Mouse (Mus musculus) limb, embryonic 14.5 days (tissue): ENCODE results near the gene Nr6a1. TPM values are rescaled to one million over a fixed set of nuclear protein-coding genes. Genes with fewer than 3 reads are reported as not detected.

Source experiments
- ATAC-seq: fragments of 200-750 bp; cut with Nextera tagmentation; 2 replicates; pipeline ENCODE4 v1.8.0; 2017; ENCODE audit warnings: low read depth, moderate number of reproducible peaks, moderate TSS enrichment; ENCODE audit not compliant: low FRiP score
- DNase-seq: peaks from one replicate; pipeline ENCODE4 v3.0.0-alpha.2; 2015; ENCODE audit warnings: low spot score
- H3K27ac ChIP-seq: fragments of 300-500 bp; sonication (generic); replicated peaks from 2 replicates; pipeline ENCODE4 v1.5.1; 2014; ENCODE audit warnings: low read depth, mild to moderate bottlenecking, low read length, moderate library complexity, mixed read lengths
- H3K27me3 ChIP-seq: fragments of 300-500 bp; sonication (generic); 2 replicates; pipeline ENCODE4 v1.6.1; 2014; ENCODE audit warnings: low read length, mixed read lengths; ENCODE audit not compliant: control insufficient read depth, insufficient read depth
- H3K36me3 ChIP-seq: fragments of 300-500 bp; sonication (generic); 2 replicates; pipeline ENCODE4 v1.6.1; 2014; ENCODE audit warnings: mild to moderate bottlenecking, low read length, moderate library complexity, mixed read lengths; ENCODE audit not compliant: control insufficient read depth, insufficient read depth
- H3K4me1 ChIP-seq: fragments of 300-500 bp; sonication (generic); 2 replicates; pipeline ENCODE4 v1.6.1; 2014; ENCODE audit warnings: antibody characterized with exemption, low read length, mixed read lengths; ENCODE audit not compliant: control insufficient read depth, insufficient read depth
- H3K4me2 ChIP-seq: fragments of 300-500 bp; sonication (generic); replicated peaks from 2 replicates; pipeline ENCODE4 v1.6.1; 2014; ENCODE audit warnings: low read depth, mild to moderate bottlenecking, low read length, moderate library complexity; ENCODE audit not compliant: severe bottlenecking
- H3K4me3 ChIP-seq: fragments of 300-500 bp; sonication (generic); replicated peaks from 2 replicates; pipeline ENCODE4 v1.5.1; 2014; ENCODE audit warnings: low read length
- H3K9ac ChIP-seq: fragments of 300-500 bp; sonication (generic); 2 replicates; pipeline ENCODE4 v1.6.1; 2014; ENCODE audit warnings: mild to moderate bottlenecking, low read depth, low read length, moderate library complexity; ENCODE audit not compliant: severe bottlenecking
- H3K9me3 ChIP-seq: fragments of 300-500 bp; sonication (generic); 2 replicates; pipeline ENCODE4 v1.6.1; 2016; ENCODE audit warnings: low read length; ENCODE audit not compliant: control insufficient read depth
- POLR2A ChIP-seq: fragments of 200-500 bp; IDR thresholded peaks from 2 replicates; pipeline ENCODE4 v1.8.0; 2012; ENCODE audit warnings: inconsistent platforms, mild to moderate bottlenecking, moderate library complexity, borderline replicate concordance; ENCODE audit not compliant: insufficient read depth, insufficient read length; ENCODE audit errors: extremely low read depth
- WGBS: fragments of 180-500 bp; shearing (Covaris S2); extraction: QIAGEN DNeasy Blood & Tissue Kit; methylation state at CpG from one replicate; pipeline ENCODE4 v1.1.7; 2014; 5-methylcytosine and 5-hydroxymethylcytosine counted together
- polyA plus RNA-seq, 2 experiments: library from polyadenylated mRNA; depleted of rRNA in 1 of 2; stranded (reverse) in 1 of 2; unstranded in 1 of 2; fragments of >200 nt; fragmentation: Nextera tagmentation in 1 of 2; extraction: Ambion mirVana in 1 of 2; gene quantifications; 2 replicates each; pipeline versions ENCODE4 v1.2.1 to v1.2.3; 2012 to 2014

Nr6a1 gene
- polyA plus RNA-seq, 2 experiments, result 1.2 to 2.4 TPM

DNA sequence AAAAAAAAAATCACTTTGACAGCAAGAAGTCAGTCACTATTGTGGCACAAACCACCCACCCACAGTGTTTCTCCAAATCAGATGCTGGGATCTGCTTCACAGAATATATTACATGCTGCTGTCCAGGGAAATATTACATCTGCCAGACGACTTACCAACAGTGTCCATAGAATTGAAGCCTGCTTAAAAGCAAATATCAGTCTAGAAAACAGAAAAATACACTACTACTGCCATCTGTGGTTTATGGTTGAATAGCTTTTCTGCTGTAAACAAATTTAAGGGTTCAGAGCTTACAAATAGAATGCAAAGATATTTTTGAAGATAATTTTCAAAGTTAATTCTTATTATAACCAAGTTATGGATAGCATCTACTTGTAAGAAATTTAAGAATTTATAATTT is 6.1 kb downstream of the Nr6a1 start:
- no peak overlapping the region for H3K9ac ChIP-seq
- no peak for TF ChIP-seq POLR2A
- no peak overlapping the region for H3K27ac ChIP-seq
- H3K4me2 ChIP-seq, result no peak overlapping the region
- H3K9me3 ChIP-seq, result no peaks in the 10 kb centered on the region
- no peaks in the 10 kb centered on the region for H3K36me3 ChIP-seq
- DNase-seq (no peak), ATAC-seq (no peak)
- peaks cover 10% of the 10 kb centered on the region for H3K4me1 ChIP-seq
- H3K4me3 ChIP-seq, result no peak overlapping the region
- WGBS, result 29% methylated on average over 1 of the region's 1 CpGs
- peaks cover 21% of the 10 kb centered on the region for H3K27me3 ChIP-seq

DNA sequence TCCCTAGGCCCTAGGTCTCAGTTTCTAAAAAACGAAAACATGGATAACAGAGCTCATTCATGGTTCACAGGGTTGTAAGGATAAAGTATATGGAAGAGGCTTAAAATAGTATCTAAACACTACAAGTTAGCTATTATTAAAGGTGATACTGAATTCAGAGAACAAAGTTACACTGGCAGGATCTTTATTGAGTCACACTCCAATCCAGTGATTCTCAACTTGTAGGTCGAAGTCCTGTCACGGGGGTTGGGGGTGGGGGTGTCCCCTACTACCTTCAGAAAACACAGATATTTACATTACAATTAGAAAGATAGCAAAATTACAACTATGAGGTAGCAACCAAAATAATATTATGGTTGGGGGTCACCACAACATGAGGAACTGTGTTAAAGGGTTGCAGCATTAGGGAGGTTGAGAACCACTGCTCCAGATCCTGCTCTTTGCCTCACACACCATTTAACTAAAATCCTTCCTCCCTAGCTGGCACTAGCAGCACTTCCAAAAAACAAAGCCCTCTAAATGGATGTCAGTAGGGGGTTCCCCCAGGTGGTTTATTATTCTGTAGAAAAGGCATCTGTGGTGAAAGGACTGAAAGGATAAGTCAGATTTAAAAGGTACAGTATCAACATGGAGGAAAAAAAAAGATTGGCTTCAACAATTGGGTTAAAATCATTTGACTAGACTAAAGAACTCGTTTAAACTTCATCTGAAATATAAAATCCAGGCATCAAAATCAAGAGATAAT is 10.4 kb downstream of the Nr6a1 start:
- no peak overlapping the region for H3K9ac ChIP-seq
- no peak overlapping the region for H3K4me3 ChIP-seq
- H3K36me3 ChIP-seq, result no peaks in the 10 kb centered on the region
- 37% methylated on average over 4 of the region's 4 CpGs for WGBS
- DNase-seq, result no peak
- no peaks in the 10 kb centered on the region for H3K27me3 ChIP-seq
- no peak overlapping the region for H3K27ac ChIP-seq
- no peaks in the 10 kb centered on the region for H3K9me3 ChIP-seq
- ATAC-seq, result no peak
- H3K4me2 ChIP-seq, result no peak overlapping the region
- H3K4me1 ChIP-seq, result no peaks in the 10 kb centered on the region
- TF ChIP-seq POLR2A, result no peak

GRCm38 (mm10) chr2:38914965-38915364 is 12.5 kb downstream of the Nr6a1 start:
- no peak for DNase-seq
- TF ChIP-seq POLR2A, result no peak
- no peak for ATAC-seq
- H3K4me3 ChIP-seq, result no peak overlapping the region
- H3K27me3 ChIP-seq, result no peaks in the 10 kb centered on the region
- H3K4me1 ChIP-seq, result no peaks in the 10 kb centered on the region
- 28% methylated on average over 4 of the region's 4 CpGs for WGBS
- H3K36me3 ChIP-seq, result no peaks in the 10 kb centered on the region
- H3K9ac ChIP-seq, result no peak overlapping the region
- H3K9me3 ChIP-seq, result no peaks in the 10 kb centered on the region
- no peak overlapping the region for H3K4me2 ChIP-seq
- no peak overlapping the region for H3K27ac ChIP-seq

- Histone ChIP-seq H3K4me1 (no peaks in the 10 kb centered on the region), H3K4me3 (no peak overlapping the region), H3K27ac (no peak overlapping the region), H3K27me3 (no peaks in the 10 kb centered on the region), H3K9me3 (no peaks in the 10 kb centered on the region), H3K4me2 (no peak overlapping the region), H3K9ac (no peak overlapping the region), H3K36me3 (no peaks in the 10 kb centered on the region)
- 48% methylated on average over 1 of the region's 1 CpGs for WGBS
- DNase-seq, result no peak
- ATAC-seq, result no peak
- no peak for TF ChIP-seq POLR2A
Measured at GRCm38 (mm10) chr2:38914517-38914916, 13.0 kb downstream of the Nr6a1 start.

DNA sequence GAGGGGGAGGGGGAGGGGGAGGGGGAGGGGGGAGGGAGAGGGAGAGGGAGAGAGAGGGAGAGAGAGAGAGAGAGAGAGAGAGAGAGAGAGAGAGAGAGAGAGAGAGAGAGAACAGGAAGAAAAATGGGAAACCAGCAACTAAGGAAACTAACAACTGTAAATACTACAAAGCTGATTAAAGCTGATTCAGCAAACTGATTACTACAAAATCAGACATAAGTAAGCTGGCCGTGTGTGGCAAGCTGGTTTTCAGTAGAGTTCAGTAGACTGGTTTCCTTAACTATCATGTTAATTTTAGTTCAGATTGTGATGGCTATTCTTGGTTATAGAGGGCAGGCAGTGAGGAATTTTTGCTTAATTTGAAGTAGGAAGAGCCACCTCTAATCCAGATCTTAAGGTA is 18.9 kb downstream of the Nr6a1 start:
- 50% methylated on average over 1 of the region's 1 CpGs for WGBS
- TF ChIP-seq POLR2A, result no peak

More for the DNA sequence above, 18.9 kb downstream of the Nr6a1 start:
- no peak for DNase-seq
- no peaks in the 10 kb centered on the region for H3K27me3 ChIP-seq
- H3K4me2 ChIP-seq, result no peak overlapping the region
- H3K36me3 ChIP-seq, result 0 out of 2 replicates have a peak, but pooled peaks cover 4% of the 10 kb centered on the region
- no peaks in the 10 kb centered on the region for H3K9me3 ChIP-seq
- no peak for ATAC-seq
- H3K27ac ChIP-seq, result no peak overlapping the region
- no peaks in the 10 kb centered on the region for H3K4me1 ChIP-seq
- H3K9ac ChIP-seq, result no peak overlapping the region
- H3K4me3 ChIP-seq, result no peak overlapping the region
